Mouse (Mus musculus) right cerebral cortex, postnatal 10 days (tissue): ENCODE data around the gene Epc2.

Source experiments
- DNase-seq, 2 experiments: peaks; one replicate each; pipeline ENCODE4 v3.0.0; 2021; ENCODE audit warnings: low spot score in 2 of 2

Epc2 gene

DNA sequence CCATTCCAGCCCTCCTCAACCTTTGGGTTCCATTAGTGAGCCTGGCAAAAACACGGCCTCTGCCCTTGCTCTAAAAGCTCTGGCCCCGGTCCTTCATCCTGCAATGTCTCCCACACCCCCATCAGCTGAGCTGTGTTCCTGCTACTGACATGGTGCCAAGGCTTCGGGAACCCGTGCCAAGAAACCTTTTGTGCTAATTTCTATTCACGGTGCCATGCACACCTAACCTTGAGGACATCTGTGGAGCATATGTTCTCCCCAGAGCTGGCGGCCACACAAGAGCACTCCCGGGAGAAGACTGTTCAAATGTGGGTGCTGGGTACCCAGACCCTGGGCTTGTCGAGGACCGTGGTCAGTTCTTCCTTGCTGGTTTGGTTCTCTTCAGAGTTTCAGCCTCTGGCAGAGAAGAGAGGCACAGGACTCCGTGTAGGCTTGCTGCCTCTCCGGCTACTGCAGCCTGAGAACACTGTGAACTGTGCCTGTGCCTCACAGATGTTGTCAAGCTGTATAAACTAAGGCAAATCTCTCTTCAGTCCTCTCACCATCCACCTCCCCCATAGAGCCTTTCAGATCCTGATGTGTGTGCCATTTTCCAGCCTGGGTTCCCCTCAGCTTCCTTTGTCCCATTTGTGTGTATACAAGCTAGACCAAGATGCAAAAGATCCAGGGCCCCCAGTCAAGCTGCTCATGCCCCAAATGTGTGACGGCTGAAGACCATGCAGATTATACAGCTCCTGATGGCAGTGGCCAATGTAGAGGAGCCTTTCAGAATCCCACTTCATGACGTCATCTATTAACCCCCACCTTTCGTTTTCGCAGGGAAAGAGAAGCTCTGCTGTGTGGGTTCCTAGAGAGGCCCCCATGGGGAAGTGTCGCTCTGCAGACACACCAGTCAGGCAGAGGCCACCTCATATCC is 118.8 kb downstream of the Epc2 start:
- peak; percentile 63 to 69 for DNase-seq

- DNase-seq: no peak
Observed at GRCm38 (mm10) chr2:49570778-49571101, 119.5 kb downstream of the Epc2 start.

DNA sequence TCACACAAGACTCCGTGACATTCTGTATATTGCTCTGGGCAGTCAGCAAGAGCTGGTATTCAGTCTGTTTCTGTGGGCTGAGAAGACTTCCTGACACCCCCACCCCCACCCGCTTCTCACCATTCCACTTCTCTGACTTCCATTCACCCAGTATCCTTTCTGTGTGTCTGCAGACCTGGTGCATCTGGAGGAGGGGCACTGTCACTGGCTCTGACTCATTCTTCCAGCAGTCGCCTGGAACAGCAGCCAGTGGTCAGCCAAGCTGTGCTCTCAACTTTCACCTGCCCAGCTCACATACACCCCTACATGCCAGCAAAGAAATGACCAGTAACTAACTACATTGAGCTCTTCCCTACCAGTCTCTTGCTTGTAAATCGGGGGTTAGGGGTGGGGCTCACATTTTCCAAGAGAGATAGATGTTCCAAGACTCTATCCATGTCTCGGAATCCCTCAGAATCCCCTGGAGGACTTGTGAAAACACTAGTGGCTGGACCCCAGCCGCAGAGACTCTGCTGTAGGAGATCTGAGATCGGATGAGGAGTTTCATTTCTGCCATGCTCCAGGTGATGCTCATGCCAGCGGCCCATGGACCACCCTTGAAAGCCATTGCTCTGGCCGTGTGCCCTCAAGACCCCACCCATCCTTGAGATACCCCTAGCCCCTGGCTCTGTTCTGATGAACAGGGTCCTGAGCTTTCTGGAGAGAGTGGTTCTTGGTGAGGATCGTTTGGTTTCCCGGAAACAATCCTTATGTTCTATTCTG is 120.1 kb downstream of the Epc2 start:
- DNase-seq: no peak

DNA sequence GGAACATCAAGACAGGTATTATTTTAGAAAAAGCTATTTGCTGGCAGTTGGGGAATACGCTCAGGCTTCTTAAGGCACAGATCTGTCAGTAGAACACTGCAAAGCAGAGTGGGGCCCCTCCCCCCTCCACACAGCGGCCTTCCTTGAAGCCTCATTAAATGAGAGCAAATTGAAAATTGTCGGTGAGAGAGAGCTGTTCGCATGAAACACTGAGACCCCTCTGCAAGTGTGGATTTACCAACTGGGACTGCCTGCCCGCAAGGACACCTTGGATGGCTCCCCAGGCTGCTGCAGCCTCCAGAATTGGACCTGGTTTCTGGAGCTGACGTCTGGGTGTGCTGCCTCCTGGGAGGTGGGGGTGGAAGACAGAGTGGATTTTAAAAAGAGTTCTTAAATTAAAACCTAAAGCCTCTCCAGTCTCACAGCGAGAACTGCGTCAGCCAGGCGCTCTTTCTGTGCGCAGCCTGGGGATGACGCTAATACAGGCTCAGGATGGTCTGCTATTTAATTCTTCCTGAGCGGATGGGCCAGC is 120.9 kb downstream of the Epc2 start:
- peak; percentile 75 to 84 for DNase-seq

GRCm38 (mm10) chr2:49572684-49573083 is 121.4 kb downstream of the Epc2 start:
- DNase-seq: no peak

GRCm38 (mm10) chr2:49573282-49573681 is 122.0 kb downstream of the Epc2 start:
- no peak for DNase-seq

GRCm38 (mm10) chr2:49580585-49580984 is 129.3 kb downstream of the Epc2 start:
- DNase-seq: peak in 1 of 2 experiments; percentile 33

DNA sequence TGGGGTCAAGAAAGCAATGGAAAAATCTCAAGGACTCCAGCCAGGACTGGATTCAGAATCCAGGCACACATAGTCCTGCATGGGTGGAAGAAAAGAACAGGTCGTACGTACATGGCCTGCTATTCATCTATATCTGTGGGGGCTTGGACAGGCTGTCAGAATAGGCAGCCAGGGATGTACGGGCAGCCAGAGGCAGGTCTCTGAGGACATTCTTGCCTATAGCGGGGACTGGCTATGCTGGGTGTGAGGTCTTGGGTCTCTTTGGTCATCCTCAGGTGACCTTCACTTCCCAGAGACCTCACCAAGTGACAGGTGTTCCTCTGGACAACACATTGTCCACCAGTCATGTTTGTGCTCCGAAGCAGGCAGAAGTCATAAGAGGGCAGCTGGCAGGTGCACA is 131.3 kb downstream of the Epc2 start:
- no peak for DNase-seq

- no peak for DNase-seq
Observed at GRCm38 (mm10) chr2:49583311-49583710, 132.0 kb downstream of the Epc2 start.

- DNase-seq: no peak
Observed at GRCm38 (mm10) chr2:49590450-49590849, 139.2 kb downstream of the Epc2 start.

DNA sequence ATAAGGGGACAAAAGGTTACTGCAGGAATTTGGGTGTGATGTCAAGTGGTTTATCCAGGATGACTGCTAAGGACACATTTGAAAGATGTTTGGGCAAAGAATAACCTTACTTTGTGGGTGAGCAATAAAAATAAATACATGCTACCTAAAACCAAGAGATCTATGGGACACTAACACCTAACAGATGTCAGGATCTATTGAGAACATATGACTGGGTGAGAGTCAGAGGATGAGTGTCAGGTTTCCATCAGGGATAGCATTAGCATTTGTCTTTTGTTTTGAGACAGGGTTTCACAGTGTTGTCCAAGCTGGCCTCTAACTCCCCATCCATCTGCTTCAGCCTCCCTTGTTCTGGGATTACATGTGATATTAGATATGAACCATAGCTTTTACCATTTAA is 141.6 kb downstream of the Epc2 start:
- DNase-seq: no peak

- no peak for DNase-seq
Observed at GRCm38 (mm10) chr2:49594886-49595285, 143.6 kb downstream of the Epc2 start.

DNA sequence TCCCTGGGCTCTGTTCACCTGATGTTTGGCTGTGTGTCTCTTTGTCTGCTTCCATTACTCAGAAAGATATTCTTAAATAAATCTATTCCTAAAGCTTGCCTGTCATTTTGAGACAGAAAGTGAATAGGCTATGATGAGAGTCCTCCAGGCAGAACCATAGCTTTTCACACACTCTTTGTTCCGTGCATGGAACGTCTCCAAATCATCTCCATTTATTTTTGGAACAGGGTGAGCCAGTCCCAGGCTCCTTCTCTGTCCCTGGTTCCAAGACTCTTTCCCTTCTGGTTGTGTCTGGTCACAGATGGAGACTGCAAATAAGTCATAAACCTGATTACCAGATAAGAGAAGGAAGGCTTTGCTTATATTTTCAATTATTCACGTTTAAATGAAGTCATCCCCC is 145.0 kb downstream of the Epc2 start:
- DNase-seq: no peak

DNA sequence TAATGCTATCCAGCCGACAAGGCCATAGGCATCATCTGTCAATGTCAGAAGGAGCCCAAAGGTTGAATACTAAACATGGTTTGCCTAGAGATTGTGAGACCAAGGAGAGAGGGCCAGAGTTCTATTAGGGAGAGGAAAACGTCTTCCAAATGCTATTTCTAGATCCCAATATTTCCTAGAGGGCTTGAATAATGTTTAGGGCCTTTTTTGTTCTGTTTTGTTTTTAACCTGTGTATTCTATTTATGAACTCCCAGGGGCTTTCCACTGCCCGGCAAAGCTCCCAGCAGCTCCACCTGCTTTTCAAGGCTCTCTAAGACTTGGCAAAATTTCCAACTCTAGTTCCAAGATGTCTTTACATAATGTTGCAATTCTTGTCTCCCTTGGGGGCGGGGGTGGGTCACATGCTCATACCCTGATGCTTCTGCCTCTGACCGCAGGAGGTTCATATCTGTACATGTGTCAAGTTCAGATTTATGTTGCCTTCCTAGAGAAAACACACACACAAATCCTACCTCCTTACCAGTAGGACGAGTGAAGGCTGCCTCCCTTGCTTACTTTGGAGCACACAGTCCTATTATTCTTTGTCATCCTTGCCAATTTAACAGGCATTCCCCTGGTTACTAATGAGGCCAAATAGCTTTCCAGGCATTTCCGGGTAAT is 148.9 kb downstream of the Epc2 start:
- no peak for DNase-seq
